Mouse (Mus musculus) layer of hippocampus, adult 11-12 months (tissue): ENCODE measurements around the gene Gpsm1.
A peak's percentile ranks its signal among the peaks of the same experiment; 100 is the strongest.

Experiments
- DNase-seq: peaks from one replicate; pipeline ENCODE4 v3.0.0; 2022; ENCODE audit warnings: low spot score

The Gpsm1 gene

GRCm38 (mm10) chr2:26341510-26341981 lies 26.2 kb downstream of the Gpsm1 start:
- DNase-seq: no peak

GRCm38 (mm10) chr2:26342044-26342443 lies 26.7 kb downstream of the Gpsm1 start:
- peak; percentile 75 for DNase-seq

- no peak for DNase-seq
Observed at GRCm38 (mm10) chr2:26342609-26343490, 27.5 kb downstream of the Gpsm1 start.

GRCm38 (mm10) chr2:26348241-26348640 lies 32.9 kb downstream of the Gpsm1 start:
- no peak for DNase-seq

- peak; percentile 95 for DNase-seq
Observed at GRCm38 (mm10) chr2:26351358-26352290, 36.3 kb downstream of the Gpsm1 start, which contains the start of gene Dnlz. Gene Dnlz, minus strand, starts transcription at chr2:26352110.

GRCm38 (mm10) chr2:26352291-26352910 lies 37.1 kb downstream of the Gpsm1 start:
- no peak for DNase-seq

- no peak for DNase-seq
Observed at GRCm38 (mm10) chr2:26353066-26353980, 38.0 kb downstream of the Gpsm1 start.

- no peak for DNase-seq
Observed at GRCm38 (mm10) chr2:26354401-26354800, 39.1 kb downstream of the Gpsm1 start.

- DNase-seq: no peak
Observed at GRCm38 (mm10) chr2:26356231-26356630, 40.9 kb downstream of the Gpsm1 start.

GRCm38 (mm10) chr2:26356678-26357077 lies 41.4 kb downstream of the Gpsm1 start:
- no peak for DNase-seq

GRCm38 (mm10) chr2:26357484-26357883 lies 42.2 kb downstream of the Gpsm1 start:
- DNase-seq: no peak

GRCm38 (mm10) chr2:26358667-26359320 lies 43.5 kb downstream of the Gpsm1 start:
- DNase-seq: no peak

- no peak for DNase-seq
Observed at GRCm38 (mm10) chr2:26359983-26360382, 44.7 kb downstream of the Gpsm1 start.

- DNase-seq: no peak
Observed at GRCm38 (mm10) chr2:26360772-26361171, 45.5 kb downstream of the Gpsm1 start, which contains the start of gene Card9. Gene Card9, minus strand, starts transcription at chr2:26360918.

- DNase-seq: no peak
Observed at GRCm38 (mm10) chr2:26362991-26363390, 47.7 kb downstream of the Gpsm1 start.

- DNase-seq: no peak
Observed at GRCm38 (mm10) chr2:26363481-26363880, 48.2 kb downstream of the Gpsm1 start.

GRCm38 (mm10) chr2:26364738-26365465 lies 49.6 kb downstream of the Gpsm1 start:
- no peak for DNase-seq

- DNase-seq: no peak
Observed at GRCm38 (mm10) chr2:26367911-26368310, 52.6 kb downstream of the Gpsm1 start.

- DNase-seq: no peak
Observed at GRCm38 (mm10) chr2:26368572-26368971, 53.3 kb downstream of the Gpsm1 start.

GRCm38 (mm10) chr2:26372396-26372795 lies 57.1 kb downstream of the Gpsm1 start:
- DNase-seq: no peak
